Comparison of ENCODE assay signal across 8 mouse cellular contexts in genomic region chr4:21814029-21814428, GRCm38 (mm10). TPM values are rescaled to one million over a fixed set of nuclear protein-coding genes. Genes with fewer than 3 reads are reported as not detected.
DNase-seq lines count a peak whose midpoint lies in the region; ATAC-seq and TF ChIP-seq lines count a peak whose summit lies in the region.

No protein-coding gene starts in this region.

- no peak overlapping the region for H3K4me2 ChIP-seq in heart, embryonic 12.5 days
- no peak overlapping the region for H3K4me2 ChIP-seq in kidney, postnatal 0 days (ENCODE audit: low read length)
- no peak overlapping the region for H3K4me2 ChIP-seq in liver, embryonic 11.5 days
- no peak overlapping the region for H3K4me2 ChIP-seq in neural tube, embryonic 11.5 days (ENCODE audit: low read depth)

- no peak overlapping the region for H3K27ac ChIP-seq in heart, embryonic 12.5 days (ENCODE audit: poor library complexity, severe bottlenecking)
- no peak overlapping the region for H3K27ac ChIP-seq in kidney, postnatal 0 days
- H3K27ac ChIP-seq in liver, embryonic 11.5 days (ENCODE audit: low read depth, low read length), result no peak overlapping the region
- no peak overlapping the region for H3K27ac ChIP-seq in neural tube, embryonic 11.5 days (ENCODE audit: low read depth, low read length)

- H3K9ac ChIP-seq in heart, embryonic 12.5 days, result no peak overlapping the region
- no peak overlapping the region for H3K9ac ChIP-seq in kidney, postnatal 0 days (ENCODE audit: low read depth, low read length)
- no peak overlapping the region for H3K9ac ChIP-seq in liver, embryonic 11.5 days (ENCODE audit: low read depth, low read length)
- H3K9ac ChIP-seq in neural tube, embryonic 11.5 days (ENCODE audit: low read length), result no peak overlapping the region

- no peaks in the 10 kb centered on the region for H3K4me1 ChIP-seq in heart, embryonic 12.5 days (replicated peaks)
- no peaks in the 10 kb centered on the region for H3K4me1 ChIP-seq in kidney, postnatal 0 days (replicated peaks; ENCODE audit: insufficient read depth, low read length)
- H3K4me1 ChIP-seq in liver, embryonic 11.5 days (replicated peaks; ENCODE audit: control insufficient read depth, insufficient read depth, low read length), result no peaks in the 10 kb centered on the region
- no peaks in the 10 kb centered on the region for H3K4me1 ChIP-seq in neural tube, embryonic 11.5 days (ENCODE audit: control insufficient read depth, insufficient read depth, low read length)

- peak; percentile 77 for DNase-seq in CD4-positive, CD25-positive, alpha-beta regulatory T cell, adult 2 months (ENCODE audit: low read depth, low spot score)
- DNase-seq in ZHBTc4 (ENCODE audit: low read depth, low spot score), result peak; percentile 84
- DNase-seq in embryo, embryonic 11 days, result peak; percentile 85
- DNase-seq in kidney, postnatal 0 days (ENCODE audit: low spot score), result peak; percentile 87
- no peak for DNase-seq in liver, embryonic 11.5 days (ENCODE audit: low spot score)
- DNase-seq in neural tube, embryonic 11.5 days (ENCODE audit: low spot score), result peak; percentile 60
- DNase-seq in thymus, postnatal 4 days, result peak; percentile 48

- peak; percentile 87 for TF ChIP-seq CTCF in kidney, postnatal 0 days (IDR thresholded peaks at IDR 0.05; ENCODE audit: low read depth)

- no peak overlapping the region for H3K4me3 ChIP-seq in heart, embryonic 12.5 days
- H3K4me3 ChIP-seq in kidney, postnatal 0 days (replicated peaks; ENCODE audit: low read depth, low read length), result no peak overlapping the region
- H3K4me3 ChIP-seq in liver, embryonic 11.5 days (ENCODE audit: low read depth, low read length), result no peak overlapping the region
- H3K4me3 ChIP-seq in neural tube, embryonic 11.5 days (ENCODE audit: low read depth, low read length), result no peak overlapping the region

- WGBS in heart, embryonic 12.5 days, result 47% methylated on average over 2 of the region's 2 CpGs
- 43% methylated on average over 2 of the region's 2 CpGs for WGBS in kidney, postnatal 0 days
- WGBS in liver, embryonic 11.5 days, result 43% methylated on average over 2 of the region's 2 CpGs
- 54% methylated on average over 2 of the region's 2 CpGs for WGBS in neural tube, embryonic 11.5 days

- H3K27me3 ChIP-seq in heart, embryonic 12.5 days (replicated peaks), result no peaks in the 10 kb centered on the region
- no peaks in the 10 kb centered on the region for H3K27me3 ChIP-seq in kidney, postnatal 0 days (ENCODE audit: insufficient read depth, low read length)
- no peaks in the 10 kb centered on the region for H3K27me3 ChIP-seq in liver, embryonic 11.5 days (replicated peaks; ENCODE audit: control insufficient read depth, insufficient read depth, low read length)
- H3K27me3 ChIP-seq in neural tube, embryonic 11.5 days (ENCODE audit: control insufficient read depth, insufficient read depth, low read length), result no peaks in the 10 kb centered on the region

- peaks cover 44% of the 10 kb centered on the region for H3K36me3 ChIP-seq in heart, embryonic 12.5 days
- peaks cover 33% of the 10 kb centered on the region for H3K36me3 ChIP-seq in kidney, postnatal 0 days (ENCODE audit: insufficient read depth, low read length)
- H3K36me3 ChIP-seq in liver, embryonic 11.5 days (ENCODE audit: control insufficient read depth, insufficient read depth, low read length), result peaks cover 9% of the 10 kb centered on the region
- no peaks in the 10 kb centered on the region; the same call in 1 of the 2 replicates for H3K36me3 ChIP-seq in neural tube, embryonic 11.5 days (ENCODE audit: control insufficient read depth, insufficient read depth, low read length)

- H3K9me3 ChIP-seq in heart, embryonic 12.5 days (replicated peaks), result no peaks in the 10 kb centered on the region
- H3K9me3 ChIP-seq in kidney, postnatal 0 days (replicated peaks; ENCODE audit: low read length), result no peaks in the 10 kb centered on the region
- no peaks in the 10 kb centered on the region for H3K9me3 ChIP-seq in liver, embryonic 11.5 days (ENCODE audit: control insufficient read depth, low read length)
- H3K9me3 ChIP-seq in neural tube, embryonic 11.5 days (ENCODE audit: control insufficient read depth, low read length), result no peaks in the 10 kb centered on the region

- peak; percentile 45; the same call in 1 of the 2 replicates for ATAC-seq in heart, embryonic 12.5 days (ENCODE audit: insufficient number of reproducible peaks, low FRiP score)
- ATAC-seq in kidney, postnatal 0 days (replicated peaks; ENCODE audit: low FRiP score, low read depth), result peak; percentile 69; the same call in 1 of the 2 replicates
- peak; percentile 62; the same call in 1 of the 2 replicates for ATAC-seq in liver, embryonic 11.5 days (replicated peaks; ENCODE audit: low FRiP score)
- ATAC-seq in neural tube, embryonic 11.5 days (ENCODE audit: insufficient read depth, low FRiP score, low TSS enrichment), result peak; percentile 86

RNA-seq across cellular contexts. Expression of gene Pnisr, which starts 33.4 kb away (rescaled TPM):
- polyA plus RNA-seq in heart, embryonic 12.5 days (2016; fragmentation: Nextera tagmentation; extraction: Ambion mirVana), result 96.5 and 99.3 TPM in 2 replicates
- polyA plus RNA-seq in kidney, postnatal 0 days (2015; fragmentation: Nextera tagmentation; extraction: Ambion mirVana), result 97.4 and 117 TPM in 2 replicates
- 84.9 and 101 TPM in 2 replicates for polyA plus RNA-seq in liver, embryonic 11.5 days (2014; fragmentation: Nextera tagmentation; extraction: Ambion mirVana)
- 157 and 163 TPM in 2 replicates for polyA plus RNA-seq in neural tube, embryonic 11.5 days (2014; fragmentation: Nextera tagmentation; extraction: Ambion mirVana)

RNA-seq across cellular contexts. Expression of gene Tstd3, which starts 47.0 kb away (rescaled TPM):
- polyA plus RNA-seq in heart, embryonic 12.5 days (2016; fragmentation: Nextera tagmentation; extraction: Ambion mirVana), result 22.5 and 23.5 TPM in 2 replicates
- polyA plus RNA-seq in kidney, postnatal 0 days (2015; fragmentation: Nextera tagmentation; extraction: Ambion mirVana), result 10.8 and 14.0 TPM in 2 replicates
- 27.1 and 30.1 TPM in 2 replicates for polyA plus RNA-seq in liver, embryonic 11.5 days (2014; fragmentation: Nextera tagmentation; extraction: Ambion mirVana)
- 23.0 and 27.5 TPM in 2 replicates for polyA plus RNA-seq in neural tube, embryonic 11.5 days (2014; fragmentation: Nextera tagmentation; extraction: Ambion mirVana)

RNA-seq across cellular contexts. Expression of gene Usp45, which starts 47.1 kb away (rescaled TPM):
- 10.1 and 10.4 TPM in 2 replicates for polyA plus RNA-seq in heart, embryonic 12.5 days (2016; fragmentation: Nextera tagmentation; extraction: Ambion mirVana)
- polyA plus RNA-seq in kidney, postnatal 0 days (2015; fragmentation: Nextera tagmentation; extraction: Ambion mirVana), result 4.0 and 4.7 TPM in 2 replicates
- 16.5 and 18.8 TPM in 2 replicates for polyA plus RNA-seq in liver, embryonic 11.5 days (2014; fragmentation: Nextera tagmentation; extraction: Ambion mirVana)
- polyA plus RNA-seq in neural tube, embryonic 11.5 days (2014; fragmentation: Nextera tagmentation; extraction: Ambion mirVana), result 10.7 and 15.2 TPM in 2 replicates
